Mouse (Mus musculus): ENCODE measurements around the gene Art4. TPM values are rescaled to one million over a fixed set of nuclear protein-coding genes. Genes with fewer than 3 reads are reported as not detected.

Art4 gene
- total and polyA plus RNA-seq, 3 experiments = 0.34 to 1.0 (median 0.48) TPM

DNA sequence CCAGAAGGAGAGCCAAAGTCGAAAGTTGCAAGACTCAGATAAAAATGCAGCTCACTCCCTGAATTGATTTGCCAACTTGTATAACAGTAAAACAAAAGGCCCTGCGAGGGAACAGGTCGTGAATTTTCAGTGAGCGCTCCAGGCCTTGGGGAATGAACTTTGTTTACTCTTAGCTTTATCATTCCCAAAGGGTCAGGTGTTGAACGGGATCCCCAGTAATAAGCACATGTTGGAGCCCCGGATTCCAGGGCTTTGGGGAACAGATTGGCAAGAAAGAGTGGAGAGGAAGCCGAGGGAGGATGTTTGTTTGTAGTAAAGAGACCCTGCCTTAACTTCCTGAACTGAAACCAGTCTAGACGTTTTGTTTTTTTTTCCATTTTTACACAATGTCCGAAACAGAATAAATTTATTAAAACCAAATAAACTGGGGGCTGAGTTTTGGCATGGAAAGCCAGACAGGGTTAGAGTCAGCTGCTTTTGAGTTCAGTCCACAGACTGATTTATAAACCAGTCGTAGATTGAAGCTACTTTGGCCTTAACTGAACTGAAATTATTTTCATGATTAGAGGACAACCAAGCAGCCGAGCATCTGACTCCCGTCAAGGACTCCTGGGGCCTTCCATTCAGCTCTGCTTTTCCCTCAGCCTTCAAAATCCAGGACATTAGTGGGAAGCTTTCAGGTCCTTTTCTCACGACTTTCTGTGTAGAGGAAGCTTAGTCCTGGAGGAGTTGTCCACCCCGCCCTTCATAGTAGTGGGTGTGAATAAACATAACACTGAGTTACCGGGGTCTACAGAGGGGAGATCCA, 37.2 kb upstream of the Art4 start:
- DNase-seq (ENCODE audit: extremely low read depth) = no peak
- Histone ChIP-seq H3K36me3 (replicated peaks in 1 of 2; ENCODE audit: control insufficient read depth in 1 of 2, insufficient read depth in 1 of 2, low read length in 1 of 2) (no peaks in the 10 kb centered on the region), H3K4me3 (replicated peaks in 1 of 3; ENCODE audit: low read depth in 2 of 3, low read length in 2 of 3, poor library complexity in 1 of 3) (no peak overlapping the region), H3K79me2 (replicated peaks; ENCODE audit: control insufficient read depth, extremely low read depth, insufficient read depth, poor library complexity, severe bottlenecking) (no peaks in the 10 kb centered on the region), H3K27ac (ENCODE audit: insufficient read depth, low read depth) (no peak overlapping the region), H3K9ac (ENCODE audit: insufficient read depth, low read depth) (no peak overlapping the region), H3K9me3 (replicated peaks; ENCODE audit: low read length) (no peaks in the 10 kb centered on the region), H3K27me3 (replicated peaks) (no peaks in the 10 kb centered on the region), H3K4me1 (ENCODE audit: control insufficient read depth in 1 of 2, insufficient read depth in 2 of 2) (peaks cover 0 to 8% of the 10 kb centered on the region in 2 experiments; a peak in 2 of 4 replicates), H3K4me2 (ENCODE audit: insufficient read depth, low read depth, poor library complexity, severe bottlenecking) (no peak overlapping the region)
- in situ Hi-C loops (cut with MboI; ENCODE audit: low pct_ligation_motif_present, low pct_unique_long_range_greater_than_20kb, low sequenced_read_pairs) (no loop called here), dilution Hi-C loops (cut with MboI; ENCODE audit: extremely low pct_ligation_motif_present, extremely low pct_unique_long_range_greater_than_20kb, low sequenced_read_pairs) (no loop called here)
- TF ChIP-seq NELFE (IDR thresholded peaks at IDR 0.05; ENCODE audit: low read depth, low read length) (no peak), USF2 (conservative IDR thresholded peaks at IDR 0.05; ENCODE audit: low read depth, low read length) (no peak), TCF12 (IDR thresholded peaks at IDR 0.05; ENCODE audit: low read depth, low read length) (no peak), MXI1 (IDR thresholded peaks at IDR 0.05; ENCODE audit: low read depth, low read length) (no peak), E2F4 (IDR thresholded peaks at IDR 0.05; ENCODE audit: insufficient replicate concordance, low read depth, low read length) (no peak), JUN (IDR thresholded peaks at IDR 0.05; ENCODE audit: insufficient read depth, low read depth, low read length) (no peak), CHD1 (IDR thresholded peaks at IDR 0.05; ENCODE audit: low read depth, low read length) (no peak), JUND (conservative IDR thresholded peaks at IDR 0.05; ENCODE audit: low read depth, low read length) (no peak), UBTF (IDR thresholded peaks at IDR 0.05; ENCODE audit: low read depth, low read length) (no peak), SMC3 (IDR thresholded peaks at IDR 0.05; ENCODE audit: low read depth, low read length) (no peak), MAZ (IDR thresholded peaks at IDR 0.05; ENCODE audit: low read depth, low read length) (no peak), CHD2 (IDR thresholded peaks at IDR 0.05; ENCODE audit: low read length) (no peak), RAD21 (IDR thresholded peaks at IDR 0.05; ENCODE audit: low read depth, low read length) (no peak), MEF2A (IDR thresholded peaks at IDR 0.05; ENCODE audit: borderline replicate concordance, low read depth, low read length) (no peak), KAT2A (IDR thresholded peaks at IDR 0.05; ENCODE audit: insufficient replicate concordance, low read length) (no peak), PAX5 (IDR thresholded peaks at IDR 0.05; ENCODE audit: low read length) (no peak)

DNA sequence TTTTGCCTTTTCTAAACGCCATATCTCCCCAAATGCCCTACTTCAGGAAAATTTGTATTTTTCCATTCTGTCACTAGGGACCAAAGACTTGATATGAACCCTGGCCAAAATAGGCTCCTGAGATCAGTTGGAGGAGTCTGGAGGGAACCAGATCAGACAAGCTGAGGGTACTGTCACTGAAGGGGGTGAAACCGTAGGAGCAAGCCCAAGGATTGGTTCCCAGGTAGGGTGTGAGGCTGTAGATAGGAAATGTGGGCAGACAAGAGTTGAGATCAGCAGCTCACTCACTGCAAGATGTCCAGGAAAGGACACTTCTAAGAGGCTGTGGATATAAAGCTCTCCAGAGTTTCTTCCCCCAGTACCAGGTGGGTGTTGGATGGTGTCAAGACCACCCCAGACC, 34.5 kb upstream of the Art4 start:
- H3K27ac ChIP-seq (ENCODE audit: insufficient read depth, low read depth) = no peak overlapping the region
- in situ Hi-C loops (cut with MboI; ENCODE audit: low pct_ligation_motif_present, low pct_unique_long_range_greater_than_20kb, low sequenced_read_pairs) = no loop called here
- DNase-seq (ENCODE audit: extremely low read depth) = no peak
- H3K9me3 ChIP-seq (replicated peaks; ENCODE audit: low read length) = no peaks in the 10 kb centered on the region
- no peaks in the 10 kb centered on the region for H3K27me3 ChIP-seq (replicated peaks)
- H3K9ac ChIP-seq (ENCODE audit: insufficient read depth, low read depth) = no peak overlapping the region
- H3K79me2 ChIP-seq (replicated peaks; ENCODE audit: control insufficient read depth, extremely low read depth, insufficient read depth, poor library complexity, severe bottlenecking) = no peaks in the 10 kb centered on the region
- TF ChIP-seq ZKSCAN1 (IDR thresholded peaks at IDR 0.05; ENCODE audit: borderline replicate concordance, low read depth, low read length) = no peak
- no peak for TF ChIP-seq ELF1 (IDR thresholded peaks at IDR 0.05; ENCODE audit: low read depth, low read length)
- no peak for TF ChIP-seq MAX (IDR thresholded peaks at IDR 0.05; ENCODE audit: low read length)
- no peak for TF ChIP-seq MAZ (IDR thresholded peaks at IDR 0.05; ENCODE audit: low read depth, low read length)
- TF ChIP-seq CHD1 (IDR thresholded peaks at IDR 0.05; ENCODE audit: low read depth, low read length) = no peak
- TF ChIP-seq JUND (conservative IDR thresholded peaks at IDR 0.05; ENCODE audit: low read depth, low read length) = no peak
- no peak for TF ChIP-seq TCF12 (IDR thresholded peaks at IDR 0.05; ENCODE audit: low read depth, low read length)
- no peak for TF ChIP-seq NELFE (IDR thresholded peaks at IDR 0.05; ENCODE audit: low read depth, low read length)
- no peak for TF ChIP-seq UBTF (IDR thresholded peaks at IDR 0.05; ENCODE audit: low read depth, low read length)
- TF ChIP-seq BHLHE40 (IDR thresholded peaks at IDR 0.05; ENCODE audit: low read depth, low read length) = no peak
- TF ChIP-seq MAFK (IDR thresholded peaks at IDR 0.05; ENCODE audit: insufficient replicate concordance, low read length) = no peak
- no peak for TF ChIP-seq E2F4 (IDR thresholded peaks at IDR 0.05; ENCODE audit: insufficient replicate concordance, low read depth, low read length)
- TF ChIP-seq RAD21 (IDR thresholded peaks at IDR 0.05; ENCODE audit: low read depth, low read length) = no peak
- no peak for TF ChIP-seq POLR2A (IDR thresholded peaks at IDR 0.05; ENCODE audit: low read depth, low read length)
- TF ChIP-seq HCFC1 (IDR thresholded peaks at IDR 0.05; ENCODE audit: low read depth, low read length) = no peak
- TF ChIP-seq USF1 (IDR thresholded peaks at IDR 0.05; ENCODE audit: low read depth, low read length) = no peak
- TF ChIP-seq ETS1 (conservative IDR thresholded peaks at IDR 0.05; ENCODE audit: low read depth, low read length) = no peak
- no peak overlapping the region for H3K4me2 ChIP-seq (ENCODE audit: insufficient read depth, low read depth, poor library complexity, severe bottlenecking)
- H3K4me1 ChIP-seq (ENCODE audit: control insufficient read depth in 1 of 2, insufficient read depth in 2 of 2) = no peaks in the 10 kb centered on the region
- peaks cover 0 to 7% of the 10 kb centered on the region in 2 experiments for H3K36me3 ChIP-seq (replicated peaks in 1 of 2; ENCODE audit: control insufficient read depth in 1 of 2, insufficient read depth in 1 of 2, low read length in 1 of 2)
- dilution Hi-C loops (cut with MboI; ENCODE audit: extremely low pct_ligation_motif_present, extremely low pct_unique_long_range_greater_than_20kb, low sequenced_read_pairs) = no loop called here
- no peak overlapping the region for H3K4me3 ChIP-seq (replicated peaks in 1 of 3; ENCODE audit: low read depth in 2 of 3, low read length in 2 of 3, poor library complexity in 1 of 3)

Measured in CH12.LX (cell line).